Mouse (Mus musculus): ENCODE data around the gene Mtf1. TPM values are rescaled to one million over a fixed set of nuclear protein-coding genes. Genes with fewer than 3 reads are reported as not detected.

The Mtf1 gene
- polyA plus RNA-seq, 2 experiments = 10.1 to 10.3 TPM

DNA sequence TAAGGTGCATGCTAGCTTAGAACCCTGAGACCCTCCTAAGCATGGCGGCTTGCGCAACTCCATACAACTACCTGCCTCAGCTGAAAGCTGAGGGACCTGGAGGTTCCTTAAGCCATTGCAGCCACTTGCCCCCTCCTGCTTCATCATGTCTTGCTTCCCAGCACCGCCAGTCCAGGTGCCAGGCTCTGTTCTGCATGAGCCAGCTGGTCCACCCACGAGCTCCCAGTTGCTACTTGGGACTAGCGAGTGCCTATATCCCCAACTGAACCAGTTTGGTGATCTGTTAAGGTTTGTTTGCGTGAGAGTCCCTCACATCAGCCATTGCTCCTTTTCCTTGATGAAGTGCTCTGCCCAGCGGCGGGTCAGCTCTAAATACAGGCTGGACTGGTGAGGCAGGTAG, 54.4 kb downstream of the Mtf1 start:
- Histone ChIP-seq H3K27me3 (ENCODE audit: control insufficient read depth, insufficient read depth, low read length) (peaks cover 8% of the 10 kb centered on the region), H3K4me1 (ENCODE audit: control insufficient read depth, insufficient read depth, low read length) (peaks cover 7% of the 10 kb centered on the region), H3K4me3 (replicated peaks; ENCODE audit: low read length) (no peak overlapping the region), H3K36me3 (ENCODE audit: control insufficient read depth, insufficient read depth, low read length) (peaks cover 35% of the 10 kb centered on the region), H3K27ac (replicated peaks; ENCODE audit: low read depth, low read length) (no peak overlapping the region), H3K9ac (ENCODE audit: low read depth, low read length, severe bottlenecking) (no peak overlapping the region), H3K9me3 (ENCODE audit: control insufficient read depth, low read length) (no peaks in the 10 kb centered on the region), H3K4me2 (replicated peaks; ENCODE audit: low read depth, low read length, severe bottlenecking) (no peak overlapping the region)
- WGBS = 92% methylated on average over 8 of the region's 8 CpGs
- TF ChIP-seq POLR2A (IDR thresholded peaks at IDR 0.05; ENCODE audit: borderline replicate concordance, extremely low read depth, insufficient read depth, insufficient read length) = no peak
- DNase-seq (ENCODE audit: low spot score) (no peak), ATAC-seq (ENCODE audit: low FRiP score, low read depth) (no peak)

DNA sequence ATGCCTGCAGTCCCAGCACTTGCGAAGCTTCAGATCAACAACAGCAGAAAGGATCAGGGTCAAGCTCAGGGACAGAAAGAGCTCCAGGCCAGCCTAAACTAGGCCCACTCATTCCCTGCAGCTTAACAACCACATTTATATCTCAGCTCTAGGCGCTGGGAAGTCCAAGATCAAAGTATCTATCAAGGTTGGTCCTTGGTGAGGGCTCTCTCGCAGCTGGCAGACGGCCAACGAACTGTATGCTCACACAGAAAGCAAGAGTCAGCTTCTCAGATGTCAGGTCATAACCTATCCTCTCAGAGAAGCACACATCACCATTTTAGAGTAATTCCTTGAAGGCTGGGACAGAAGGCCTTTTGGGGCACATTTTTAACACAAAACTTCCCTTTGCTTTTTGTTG, 56.5 kb downstream of the Mtf1 start:
- no peak overlapping the region for H3K4me2 ChIP-seq (replicated peaks; ENCODE audit: low read depth, low read length, severe bottlenecking)
- 0 out of 2 replicates have a peak, but pooled peaks cover 3% of the 10 kb centered on the region for H3K4me1 ChIP-seq (ENCODE audit: control insufficient read depth, insufficient read depth, low read length)
- TF ChIP-seq POLR2A (IDR thresholded peaks at IDR 0.05; ENCODE audit: borderline replicate concordance, extremely low read depth, insufficient read depth, insufficient read length) = no peak
- H3K27ac ChIP-seq (replicated peaks; ENCODE audit: low read depth, low read length) = no peak overlapping the region
- H3K9ac ChIP-seq (ENCODE audit: low read depth, low read length, severe bottlenecking) = no peak overlapping the region
- H3K9me3 ChIP-seq (ENCODE audit: control insufficient read depth, low read length) = no peaks in the 10 kb centered on the region
- no peak for DNase-seq (ENCODE audit: low spot score)
- no peak for ATAC-seq (ENCODE audit: low FRiP score, low read depth)
- no peak overlapping the region for H3K4me3 ChIP-seq (replicated peaks; ENCODE audit: low read length)
- H3K27me3 ChIP-seq (ENCODE audit: control insufficient read depth, insufficient read depth, low read length) = peaks cover 24% of the 10 kb centered on the region
- H3K36me3 ChIP-seq (ENCODE audit: control insufficient read depth, insufficient read depth, low read length) = peaks cover 25% of the 10 kb centered on the region
- 67% methylated on average over 5 of the region's 5 CpGs for WGBS

DNA sequence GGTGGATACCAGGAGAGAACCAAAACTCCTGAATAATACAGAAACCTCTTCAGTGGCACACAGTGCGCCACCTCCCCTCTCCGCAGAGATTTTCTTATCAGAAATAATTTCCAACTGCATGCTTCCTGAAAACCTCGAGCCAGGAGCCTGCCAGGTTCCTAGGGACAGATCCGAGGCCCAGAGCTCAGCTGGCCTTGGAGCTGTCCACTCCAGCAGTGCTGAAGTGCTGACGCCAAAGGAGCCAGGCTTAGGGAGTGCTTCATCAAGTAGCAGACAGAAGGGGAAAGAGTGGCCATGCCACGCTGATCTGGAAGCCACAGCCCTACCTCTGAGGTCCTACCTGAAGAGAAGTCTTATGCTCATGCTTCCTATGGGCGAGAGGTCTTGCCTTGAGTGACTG, 58.5 kb downstream of the Mtf1 start:
- Histone ChIP-seq H3K36me3 (ENCODE audit: control insufficient read depth, insufficient read depth, low read length) (peaks cover 6% of the 10 kb centered on the region), H3K4me1 (ENCODE audit: control insufficient read depth, insufficient read depth, low read length) (0 out of 2 replicates have a peak, but pooled peaks cover 3% of the 10 kb centered on the region), H3K27ac (replicated peaks; ENCODE audit: low read depth, low read length) (no peak overlapping the region), H3K4me2 (replicated peaks; ENCODE audit: low read depth, low read length, severe bottlenecking) (no peak overlapping the region), H3K9ac (ENCODE audit: low read depth, low read length, severe bottlenecking) (no peak overlapping the region), H3K4me3 (replicated peaks; ENCODE audit: low read length) (no peak overlapping the region), H3K9me3 (ENCODE audit: control insufficient read depth, low read length) (no peaks in the 10 kb centered on the region), H3K27me3 (ENCODE audit: control insufficient read depth, insufficient read depth, low read length) (peaks cover 28% of the 10 kb centered on the region)
- no peak for TF ChIP-seq POLR2A (IDR thresholded peaks at IDR 0.05; ENCODE audit: borderline replicate concordance, extremely low read depth, insufficient read depth, insufficient read length)
- 5% methylated on average over 7 of the region's 7 CpGs for WGBS
- DNase-seq (ENCODE audit: low spot score) = peak; percentile 86
- ATAC-seq (ENCODE audit: low FRiP score, low read depth) = no peak; the same call in 1 of the 2 replicates

DNA sequence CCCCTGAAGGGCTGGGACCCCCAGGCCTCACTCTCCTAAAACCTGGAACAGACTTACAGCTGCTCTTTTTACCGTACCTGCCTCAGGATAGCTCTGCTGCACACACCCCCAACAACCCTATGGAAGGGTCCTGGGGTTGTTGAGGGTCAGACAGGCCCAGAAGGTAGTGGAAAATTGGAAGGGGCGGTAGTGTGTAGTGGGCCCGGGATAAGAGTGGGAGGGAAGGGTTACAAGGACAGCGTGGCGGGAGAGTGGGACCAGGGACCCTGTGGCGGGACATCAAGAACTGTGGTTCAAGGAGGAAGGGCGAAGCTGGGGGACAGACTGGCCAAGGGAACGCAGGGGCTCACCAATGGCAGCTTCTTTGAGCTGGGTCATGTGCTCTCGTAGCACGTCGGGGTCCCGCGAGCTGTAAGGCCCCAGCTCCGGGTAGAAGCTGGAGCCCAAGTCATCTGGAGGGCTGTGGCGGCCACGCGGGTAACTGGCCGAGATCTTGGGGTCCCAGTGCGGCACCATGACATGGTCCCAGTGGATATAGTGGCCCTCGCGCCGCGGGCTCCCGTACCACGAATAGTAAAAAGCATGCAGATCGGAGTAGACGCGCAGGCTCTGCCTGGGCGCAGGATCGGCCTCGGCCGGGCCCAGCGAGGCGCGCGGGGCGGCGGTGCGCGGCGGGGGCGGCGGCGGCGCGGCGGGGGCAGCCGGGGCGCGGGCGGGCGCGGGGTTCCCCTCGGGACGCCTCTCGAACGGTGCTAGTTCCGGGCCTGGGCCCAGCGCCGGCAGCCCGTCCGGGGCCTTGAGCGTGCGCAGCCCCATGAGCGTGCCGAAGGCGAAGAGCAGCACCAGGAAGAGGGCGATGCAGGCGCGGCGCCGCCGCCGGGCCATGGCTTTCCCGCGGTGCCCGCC, 59.6 kb downstream of the Mtf1 start, which contains the start of gene Maneal:
Gene Maneal (minus strand): TSS at position 889 of the 906 bp plus-strand sequence.
- Histone ChIP-seq H3K9ac (ENCODE audit: low read depth, low read length, severe bottlenecking) (peak within 1 kb of the TSS; percentile 21), H3K36me3 (ENCODE audit: control insufficient read depth, insufficient read depth, low read length) (no peaks in the 10 kb centered on the region; the same call in 1 of the 2 replicates), H3K9me3 (ENCODE audit: control insufficient read depth, low read length) (no peaks in the 10 kb centered on the region), H3K4me1 (ENCODE audit: control insufficient read depth, insufficient read depth, low read length) (0 out of 2 replicates have a peak, but pooled peaks cover 3% of the 10 kb centered on the region), H3K4me3 (replicated peaks; ENCODE audit: low read length) (peak within 1 kb of the TSS; percentile 47), H3K27me3 (ENCODE audit: control insufficient read depth, insufficient read depth, low read length) (peaks cover 28% of the 10 kb centered on the region), H3K4me2 (replicated peaks; ENCODE audit: low read depth, low read length, severe bottlenecking) (peak within 1 kb of the TSS; percentile 76), H3K27ac (replicated peaks; ENCODE audit: low read depth, low read length) (no peak within 1 kb of the TSS)
- no peak for DNase-seq (ENCODE audit: low spot score)
- ATAC-seq (ENCODE audit: low FRiP score, low read depth) = 0 out of 2 replicates have a peak, but pooled peaks have one; percentile 2
- WGBS = 5% methylated on average over 29 of the region's 77 CpGs
- no peak for TF ChIP-seq POLR2A (IDR thresholded peaks at IDR 0.05; ENCODE audit: borderline replicate concordance, extremely low read depth, insufficient read depth, insufficient read length)

DNA sequence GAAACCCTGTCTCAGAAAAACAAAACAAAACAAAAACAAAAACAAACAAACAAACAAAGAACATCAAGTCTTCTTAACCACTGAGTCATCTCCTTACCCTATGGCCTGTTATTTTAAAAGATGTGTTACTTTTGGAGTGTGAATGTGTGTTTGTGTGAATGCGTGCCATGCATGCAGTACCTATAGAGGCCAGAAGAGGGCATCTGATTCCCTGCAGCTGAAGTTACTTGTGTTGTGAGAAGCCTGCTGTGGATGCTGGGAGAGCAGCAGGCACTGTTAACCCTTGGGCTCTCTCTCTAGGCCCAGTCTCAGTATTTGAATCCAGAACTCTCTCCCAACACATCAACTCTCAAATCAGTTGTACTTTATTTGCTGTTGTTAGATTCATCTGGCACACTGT, 70.8 kb downstream of the Mtf1 start:
- Histone ChIP-seq H3K4me2 (replicated peaks; ENCODE audit: low read depth, low read length, severe bottlenecking) (no peak overlapping the region), H3K27ac (replicated peaks; ENCODE audit: low read depth, low read length) (no peak overlapping the region), H3K27me3 (ENCODE audit: control insufficient read depth, insufficient read depth, low read length) (no peaks in the 10 kb centered on the region), H3K9ac (ENCODE audit: low read depth, low read length, severe bottlenecking) (no peak overlapping the region), H3K36me3 (ENCODE audit: control insufficient read depth, insufficient read depth, low read length) (no peaks in the 10 kb centered on the region), H3K4me1 (ENCODE audit: control insufficient read depth, insufficient read depth, low read length) (no peaks in the 10 kb centered on the region), H3K4me3 (replicated peaks; ENCODE audit: low read length) (no peak overlapping the region), H3K9me3 (ENCODE audit: control insufficient read depth, low read length) (no peaks in the 10 kb centered on the region)
- DNase-seq (ENCODE audit: low spot score) (no peak), ATAC-seq (ENCODE audit: low FRiP score, low read depth) (no peak)
- TF ChIP-seq POLR2A (IDR thresholded peaks at IDR 0.05; ENCODE audit: borderline replicate concordance, extremely low read depth, insufficient read depth, insufficient read length) = no peak
- 100% methylated on average over 1 of the region's 1 CpGs for WGBS
